Mouse (Mus musculus): ENCODE results near the gene Mfsd13b.

DNA sequence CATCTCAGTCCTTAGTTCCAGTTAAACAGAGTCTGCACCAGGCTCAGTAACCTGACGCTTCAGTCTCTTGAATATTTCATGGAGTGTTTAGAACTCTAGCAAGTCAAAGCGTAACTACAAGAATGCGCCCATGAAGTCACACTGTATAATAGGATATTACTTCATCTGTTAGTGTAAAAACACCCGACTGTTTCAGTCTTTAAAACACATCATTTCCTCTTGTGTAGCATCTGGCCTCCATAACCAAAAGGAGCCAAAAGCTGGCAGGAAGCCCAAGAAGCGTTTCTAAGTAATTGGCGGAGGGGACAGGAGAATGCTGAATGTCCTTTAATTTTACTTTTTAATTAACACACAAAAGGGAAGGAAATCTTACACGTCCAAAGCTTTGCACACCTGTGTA is 5.2 kb upstream of the Mfsd13b start:
- no peak for TF ChIP-seq CTCF (IDR thresholded peaks at IDR 0.05; ENCODE audit: low read depth)
- TF ChIP-seq EP300 (IDR thresholded peaks at IDR 0.05; ENCODE audit: low read depth), result no peak

Data from liver, embryonic 14.5 days (tissue).